Mouse (Mus musculus) kidney, postnatal 0 days (tissue): ENCODE results near the gene Nrm. TPM values are rescaled to one million over a fixed set of nuclear protein-coding genes. Genes with fewer than 3 reads are reported as not detected.

ENCODE experiments used
- ATAC-seq: fragments of 200-750 bp; cut with Nextera tagmentation; replicated peaks from 2 replicates; pipeline ENCODE4 v1.8.0; 2017; ENCODE audit warnings: low read depth, moderate number of reproducible peaks, moderate TSS enrichment, moderate library complexity; ENCODE audit not compliant: low FRiP score
- DNase-seq: peaks from one replicate; pipeline ENCODE4 v3.0.0-alpha.2; 2016; ENCODE audit warnings: low spot score
- H3K27ac ChIP-seq: fragments of 300-500 bp; sonication (generic); 2 replicates; pipeline ENCODE4 v1.5.1; 2014; ENCODE audit warnings: mild to moderate bottlenecking
- H3K27me3 ChIP-seq: fragments of 300-500 bp; sonication (generic); 2 replicates; pipeline ENCODE4 v1.6.1; 2014; ENCODE audit warnings: low read length, mixed read lengths; ENCODE audit not compliant: insufficient read depth
- H3K36me3 ChIP-seq: fragments of 300-500 bp; sonication (generic); 2 replicates; pipeline ENCODE4 v1.6.1; 2014; ENCODE audit warnings: low read length, mixed read lengths; ENCODE audit not compliant: insufficient read depth
- H3K4me1 ChIP-seq: fragments of 300-500 bp; sonication (generic); replicated peaks from 2 replicates; pipeline ENCODE4 v1.6.1; 2014; ENCODE audit warnings: antibody characterized with exemption, low read length, mixed read lengths; ENCODE audit not compliant: insufficient read depth
- H3K4me2 ChIP-seq: fragments of 300-500 bp; sonication (generic); 2 replicates; pipeline ENCODE4 v1.6.1; 2014; ENCODE audit warnings: mild to moderate bottlenecking, low read length, moderate library complexity, mixed read lengths
- H3K4me3 ChIP-seq: fragments of 300-500 bp; sonication (generic); replicated peaks from 2 replicates; pipeline ENCODE4 v1.5.1; 2014; ENCODE audit warnings: low read depth, low read length
- H3K9ac ChIP-seq: fragments of 300-500 bp; sonication (generic); 2 replicates; pipeline ENCODE4 v1.6.1; 2014; ENCODE audit warnings: low read depth, low read length
- H3K9me3 ChIP-seq: fragments of 300-500 bp; sonication (generic); replicated peaks from 2 replicates; pipeline ENCODE4 v1.6.1; 2016; ENCODE audit warnings: low read length, inconsistent platforms, mixed read lengths
- CTCF ChIP-seq: IDR thresholded peaks from 2 replicates; pipeline ENCODE4 v1.5.1; 2016; ENCODE audit warnings: antibody characterized with exemption, low read depth, mild to moderate bottlenecking, moderate library complexity
- whole genome bisulfite sequencing: fragments of 180-500 bp; shearing (Covaris S2); extraction: QIAGEN DNeasy Blood & Tissue Kit; methylation state at CpG from one replicate; pipeline ENCODE4 v1.1.7; 2014; 5-methylcytosine and 5-hydroxymethylcytosine counted together
- polyA plus RNA-seq: library from polyadenylated mRNA; unstranded; fragments of >200 nt; fragmentation: Nextera tagmentation; extraction: Ambion mirVana; gene quantifications from 2 replicates; pipeline ENCODE4 v1.2.1, GENCODE M21; 2015

Nrm gene
- polyA plus RNA-seq, 1 experiment from 2014 or later = 36.9 TPM

GRCm38 (mm10) chr17:35873774-35874519, 12.8 kb downstream of the Nrm start:
- ATAC-seq = peak; percentile 52
- H3K4me2 ChIP-seq = peak overlapping the region; percentile 33; the same call in 1 of the 2 replicates
- peak; percentile 96 for TF ChIP-seq CTCF
- no peak overlapping the region for H3K4me3 ChIP-seq
- WGBS = 29% methylated on average over 21 of the region's 21 CpGs
- no peaks in the 10 kb centered on the region for H3K9me3 ChIP-seq
- H3K27me3 ChIP-seq = no peaks in the 10 kb centered on the region
- H3K36me3 ChIP-seq = 0 out of 2 replicates have a peak, but pooled peaks cover 4% of the 10 kb centered on the region
- peak; percentile 88 for DNase-seq
- no peak overlapping the region for H3K27ac ChIP-seq
- H3K9ac ChIP-seq = peak overlapping the region; percentile 19; the same call in 1 of the 2 replicates
- H3K4me1 ChIP-seq = 0 out of 2 replicates have a peak, but pooled peaks cover 8% of the 10 kb centered on the region

- no peak for TF ChIP-seq CTCF
- 0 out of 2 replicates have a peak, but pooled peaks cover 6% of the 10 kb centered on the region for H3K4me1 ChIP-seq
- WGBS = 78% methylated on average over 6 of the region's 6 CpGs
Measured at GRCm38 (mm10) chr17:35874721-35875120, 13.6 kb downstream of the Nrm start.

GRCm38 (mm10) chr17:35879245-35880057, 18.3 kb downstream of the Nrm start, which contains the start of gene Dhx16:
TSS of gene Dhx16 (plus strand) at chr17:35879819.
- Histone ChIP-seq H3K4me3 (peak within 1 kb of the TSS; percentile 97), H3K27ac (peak within 1 kb of the TSS; percentile 69), H3K36me3 (peaks cover 27% of the 10 kb centered on the region; the same call in 1 of the 2 replicates), H3K9ac (peak within 1 kb of the TSS; percentile 84), H3K4me2 (peak within 1 kb of the TSS; percentile 85), H3K9me3 (no peaks in the 10 kb centered on the region), H3K4me1 (no peaks in the 10 kb centered on the region; the same call in 1 of the 2 replicates), H3K27me3 (no peaks in the 10 kb centered on the region)
- ATAC-seq = peak; percentile 92
- peak; percentile 97 for DNase-seq
- peak; percentile 83 for TF ChIP-seq CTCF
- 5% methylated on average over 66 of the region's 66 CpGs for WGBS

More at GRCm38 (mm10) chr17:35874721-35875120, 13.6 kb downstream of the Nrm start:
- Histone ChIP-seq H3K4me3 (no peak overlapping the region), H3K9me3 (no peaks in the 10 kb centered on the region), H3K9ac (no peak overlapping the region), H3K36me3 (0 out of 2 replicates have a peak, but pooled peaks cover 4% of the 10 kb centered on the region), H3K27ac (no peak overlapping the region), H3K4me2 (no peak overlapping the region), H3K27me3 (no peaks in the 10 kb centered on the region)
- DNase-seq (no peak), ATAC-seq (no peak)

DNA sequence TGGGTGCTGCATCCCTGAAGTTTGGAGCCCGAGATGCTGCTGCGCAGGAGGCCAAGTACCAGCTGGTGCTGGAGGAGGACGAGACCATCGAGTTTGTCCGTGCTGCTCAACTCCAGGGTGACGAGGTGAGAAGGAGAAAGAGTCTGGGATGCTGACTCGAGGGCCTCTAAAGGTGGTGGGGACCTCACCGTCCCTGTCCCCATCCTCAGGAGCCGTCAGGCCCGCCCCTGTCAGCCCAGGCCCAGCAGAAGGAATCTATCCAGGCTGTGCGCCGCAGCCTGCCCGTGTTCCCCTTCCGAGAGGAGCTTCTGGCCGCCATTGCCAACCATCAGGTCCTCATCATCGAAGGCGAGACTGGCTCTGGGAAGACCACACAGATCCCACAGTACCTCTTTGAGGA, 21.8 kb downstream of the Nrm start:
- Histone ChIP-seq H3K27ac (no peak overlapping the region), H3K27me3 (no peaks in the 10 kb centered on the region), H3K9ac (no peak overlapping the region), H3K36me3 (peaks cover 53% of the 10 kb centered on the region), H3K4me2 (no peak overlapping the region), H3K9me3 (no peaks in the 10 kb centered on the region), H3K4me1 (no peaks in the 10 kb centered on the region; the same call in 1 of the 2 replicates), H3K4me3 (no peak overlapping the region)
- no peak for DNase-seq
- no peak for ATAC-seq
- 93% methylated on average over 17 of the region's 17 CpGs for WGBS
- TF ChIP-seq CTCF = no peak

DNA sequence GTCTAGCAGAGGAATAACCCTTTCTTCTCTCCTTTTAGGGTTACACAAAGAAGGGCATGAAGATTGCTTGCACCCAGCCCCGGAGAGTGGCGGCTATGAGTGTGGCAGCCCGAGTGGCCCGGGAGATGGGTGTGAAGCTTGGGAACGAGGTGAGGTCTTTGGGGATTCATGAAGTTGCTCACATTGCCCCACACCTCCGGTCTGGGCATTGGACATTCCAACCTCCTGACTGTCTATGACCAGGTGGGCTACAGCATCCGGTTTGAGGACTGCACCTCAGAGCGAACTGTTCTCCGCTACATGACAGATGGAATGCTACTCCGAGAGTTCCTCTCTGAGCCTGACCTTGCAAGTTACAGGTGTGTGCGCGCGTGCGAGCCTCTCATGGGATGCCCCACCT, 22.7 kb downstream of the Nrm start:
- Histone ChIP-seq H3K9ac (no peak overlapping the region), H3K36me3 (peaks cover 61% of the 10 kb centered on the region), H3K4me3 (no peak overlapping the region), H3K9me3 (no peaks in the 10 kb centered on the region), H3K27me3 (no peaks in the 10 kb centered on the region), H3K27ac (no peak overlapping the region), H3K4me1 (no peaks in the 10 kb centered on the region; the same call in 1 of the 2 replicates), H3K4me2 (no peak overlapping the region)
- ATAC-seq (no peak), DNase-seq (no peak)
- 96% methylated on average over 14 of the region's 14 CpGs for WGBS
- TF ChIP-seq CTCF = no peak

- no peak overlapping the region for H3K27ac ChIP-seq
- DNase-seq (no peak), ATAC-seq (no peak)
- H3K4me1 ChIP-seq = no peaks in the 10 kb centered on the region
- 90% methylated on average over 13 of the region's 17 CpGs for WGBS
- no peak for TF ChIP-seq CTCF
- H3K9ac ChIP-seq = no peak overlapping the region
- H3K27me3 ChIP-seq = no peaks in the 10 kb centered on the region
- H3K36me3 ChIP-seq = peaks cover 81% of the 10 kb centered on the region
- no peak overlapping the region for H3K4me3 ChIP-seq
- no peaks in the 10 kb centered on the region for H3K9me3 ChIP-seq
- H3K4me2 ChIP-seq = no peak overlapping the region
Measured at GRCm38 (mm10) chr17:35887725-35888124, 26.6 kb downstream of the Nrm start.
